Mouse (Mus musculus) neural tube, embryonic 14.5 days (tissue): ENCODE measurements around the gene Pimreg. TPM values are rescaled to one million over a fixed set of nuclear protein-coding genes. Genes with fewer than 3 reads are reported as not detected.

Experiments used
- ATAC-seq: fragments of 200-750 bp; cut with Nextera tagmentation; 2 replicates; pipeline ENCODE4 v1.8.0; 2017; ENCODE audit warnings: low read depth, mild to moderate bottlenecking, moderate TSS enrichment, moderate library complexity
- H3K27ac ChIP-seq: fragments of 300-500 bp; sonication (generic); 2 replicates; pipeline ENCODE4 v1.5.1; 2014; ENCODE audit warnings: low read depth, mild to moderate bottlenecking, control low read depth, low read length, moderate library complexity, mixed read lengths
- H3K27me3 ChIP-seq: fragments of 300-500 bp; sonication (generic); 2 replicates; pipeline ENCODE4 v1.6.1; 2014; ENCODE audit warnings: low read length; ENCODE audit not compliant: control insufficient read depth, insufficient read depth
- H3K36me3 ChIP-seq: fragments of 300-500 bp; sonication (generic); 2 replicates; pipeline ENCODE4 v1.6.1; 2014; ENCODE audit warnings: low read length, mixed read lengths; ENCODE audit not compliant: control insufficient read depth, insufficient read depth
- H3K4me1 ChIP-seq: fragments of 300-500 bp; sonication (generic); 2 replicates; pipeline ENCODE4 v1.6.1; 2014; ENCODE audit warnings: low read length; ENCODE audit not compliant: control insufficient read depth, insufficient read depth
- H3K4me2 ChIP-seq: fragments of 300-500 bp; sonication (generic); 2 replicates; pipeline ENCODE4 v1.6.1; 2014; ENCODE audit warnings: mild to moderate bottlenecking, low read depth, low read length, control low read depth
- H3K4me3 ChIP-seq: fragments of 300-500 bp; sonication (generic); 2 replicates; pipeline ENCODE4 v1.5.1; 2014; ENCODE audit warnings: low read depth, low read length, control low read depth, mixed read lengths
- H3K9ac ChIP-seq: fragments of 300-500 bp; sonication (generic); replicated peaks from 2 replicates; pipeline ENCODE4 v1.6.1; 2014; ENCODE audit warnings: low read depth, mild to moderate bottlenecking, control low read depth, low read length, mixed read lengths
- H3K9me3 ChIP-seq: fragments of 300-500 bp; sonication (generic); 2 replicates; pipeline ENCODE4 v1.6.1; 2016; ENCODE audit warnings: low read length; ENCODE audit not compliant: control insufficient read depth
- WGBS: fragments of 180-500 bp; shearing (Covaris S2); extraction: QIAGEN DNeasy Blood & Tissue Kit; methylation state at CpG from one replicate; pipeline ENCODE4 v1.1.7; 2014; 5-methylcytosine and 5-hydroxymethylcytosine counted together
- polyA plus RNA-seq: library from polyadenylated mRNA; unstranded; fragments of >200 nt; fragmentation: Nextera tagmentation; extraction: Ambion mirVana; gene quantifications from 2 replicates; pipeline ENCODE4 v1.2.1, GENCODE M21; 2014

Gene Pimreg
- polyA plus RNA-seq, 1 experiment from 2014 or later = 10.9 TPM

GRCm38 (mm10) chr11:72024193-72024781, 17.5 kb upstream of the Pimreg start:
- Histone ChIP-seq H3K4me2 (no peak overlapping the region), H3K9me3 (no peaks in the 10 kb centered on the region), H3K27ac (no peak overlapping the region), H3K27me3 (no peaks in the 10 kb centered on the region), H3K4me3 (no peak overlapping the region), H3K36me3 (no peaks in the 10 kb centered on the region), H3K4me1 (no peaks in the 10 kb centered on the region), H3K9ac (no peak overlapping the region)
- 26% methylated on average over 5 of the region's 5 CpGs for WGBS
- ATAC-seq = no peak; the same call in 1 of the 2 replicates

- 40% methylated on average over 5 of the region's 5 CpGs for WGBS
- no peak for ATAC-seq
- H3K36me3 ChIP-seq = no peaks in the 10 kb centered on the region
- H3K4me3 ChIP-seq = no peak overlapping the region
- H3K4me2 ChIP-seq = no peak overlapping the region
- H3K9ac ChIP-seq = no peak overlapping the region
- H3K27ac ChIP-seq = no peak overlapping the region
- no peaks in the 10 kb centered on the region for H3K9me3 ChIP-seq
- H3K27me3 ChIP-seq = no peaks in the 10 kb centered on the region
- H3K4me1 ChIP-seq = no peaks in the 10 kb centered on the region
These were observed 16.0 kb upstream of the Pimreg start for GRCm38 (mm10) chr11:72025843-72026242.

GRCm38 (mm10) chr11:72026516-72026915, 15.3 kb upstream of the Pimreg start:
- Histone ChIP-seq H3K9ac (no peak overlapping the region), H3K27ac (no peak overlapping the region), H3K4me1 (no peaks in the 10 kb centered on the region), H3K27me3 (no peaks in the 10 kb centered on the region), H3K4me3 (no peak overlapping the region), H3K4me2 (no peak overlapping the region), H3K36me3 (no peaks in the 10 kb centered on the region), H3K9me3 (no peaks in the 10 kb centered on the region)
- no peak for ATAC-seq
- 83% methylated on average over 9 of the region's 9 CpGs for WGBS

- Histone ChIP-seq H3K27ac (no peak overlapping the region), H3K4me3 (no peak overlapping the region), H3K36me3 (no peaks in the 10 kb centered on the region), H3K9me3 (no peaks in the 10 kb centered on the region), H3K4me2 (no peak overlapping the region), H3K9ac (no peak overlapping the region), H3K4me1 (no peaks in the 10 kb centered on the region), H3K27me3 (no peaks in the 10 kb centered on the region)
- 76% methylated on average over 9 of the region's 9 CpGs for WGBS
- ATAC-seq = no peak
These were observed 14.0 kb upstream of the Pimreg start for GRCm38 (mm10) chr11:72027836-72028235.

DNA sequence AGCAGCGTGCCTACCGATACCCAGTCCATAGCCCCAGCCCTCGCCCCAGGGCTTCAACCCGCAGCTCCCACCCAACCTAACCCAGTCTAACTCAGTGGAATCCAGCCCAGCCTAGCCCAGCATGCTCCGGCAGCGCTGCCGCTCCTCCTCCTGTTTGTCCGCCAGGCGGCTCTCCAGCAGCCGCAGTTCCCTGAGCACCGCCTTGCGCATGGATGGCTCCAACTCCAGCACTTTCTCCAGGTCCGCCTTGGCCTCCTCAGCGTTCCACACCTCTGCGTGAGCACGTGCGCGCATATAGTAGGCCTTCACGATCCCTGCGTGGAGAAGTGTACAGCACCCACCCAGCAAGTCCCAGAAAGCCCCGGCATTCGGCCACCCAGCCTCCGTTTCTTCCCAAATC, 12.7 kb upstream of the Pimreg start:
- Histone ChIP-seq H3K4me3 (no peak overlapping the region), H3K4me2 (no peak overlapping the region), H3K4me1 (no peaks in the 10 kb centered on the region), H3K27me3 (no peaks in the 10 kb centered on the region), H3K36me3 (no peaks in the 10 kb centered on the region), H3K27ac (no peak overlapping the region), H3K9ac (no peak overlapping the region), H3K9me3 (no peaks in the 10 kb centered on the region)
- 22% methylated on average over 23 of the region's 23 CpGs for WGBS
- ATAC-seq = no peak

- WGBS = 96% methylated on average over 7 of the region's 7 CpGs
- Histone ChIP-seq H3K4me3 (no peak overlapping the region), H3K27ac (no peak overlapping the region), H3K4me1 (no peaks in the 10 kb centered on the region), H3K9me3 (no peaks in the 10 kb centered on the region), H3K4me2 (no peak overlapping the region), H3K36me3 (no peaks in the 10 kb centered on the region), H3K27me3 (no peaks in the 10 kb centered on the region), H3K9ac (no peak overlapping the region)
- ATAC-seq = no peak
These were observed 10.5 kb upstream of the Pimreg start for GRCm38 (mm10) chr11:72031353-72031752.

DNA sequence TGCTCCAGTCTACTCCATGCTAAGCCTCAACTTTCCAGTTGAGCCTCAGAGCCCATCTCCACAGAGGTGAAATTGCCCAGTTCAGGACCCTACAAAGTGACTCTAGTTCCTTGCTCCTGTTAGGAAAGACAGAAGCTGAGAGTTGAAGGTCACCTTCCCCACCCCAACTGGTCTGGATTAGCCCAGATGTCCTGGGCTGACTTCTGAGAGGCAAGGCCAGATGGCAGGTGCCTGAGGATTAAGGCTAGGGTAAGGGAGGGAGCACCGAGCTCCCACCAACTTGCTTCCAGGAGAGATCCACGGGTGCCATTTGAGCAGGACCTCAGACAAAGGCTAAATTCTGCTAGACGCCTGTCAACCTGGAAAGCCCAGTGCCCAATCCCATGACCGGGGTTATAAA, 9.7 kb upstream of the Pimreg start:
- Histone ChIP-seq H3K9ac (no peak overlapping the region), H3K27me3 (no peaks in the 10 kb centered on the region), H3K9me3 (no peaks in the 10 kb centered on the region), H3K36me3 (no peaks in the 10 kb centered on the region), H3K4me2 (no peak overlapping the region), H3K4me3 (no peak overlapping the region), H3K4me1 (no peaks in the 10 kb centered on the region), H3K27ac (no peak overlapping the region)
- ATAC-seq = no peak
- WGBS = 78% methylated on average over 4 of the region's 4 CpGs

- Histone ChIP-seq H3K27ac (no peak overlapping the region), H3K9ac (no peak overlapping the region), H3K36me3 (no peaks in the 10 kb centered on the region), H3K4me2 (no peak overlapping the region), H3K27me3 (no peaks in the 10 kb centered on the region), H3K4me1 (no peaks in the 10 kb centered on the region), H3K4me3 (no peak overlapping the region), H3K9me3 (no peaks in the 10 kb centered on the region)
- no peak for ATAC-seq
- WGBS = 88% methylated on average over 3 of the region's 3 CpGs
These were observed 9.2 kb upstream of the Pimreg start for GRCm38 (mm10) chr11:72032589-72032988.

GRCm38 (mm10) chr11:72037409-72037808, 4.4 kb upstream of the Pimreg start, which contains the start of gene Aipl1:
TSS of gene Aipl1 (minus strand) at chr11:72037509.
- Histone ChIP-seq H3K27me3 (no peaks in the 10 kb centered on the region), H3K9ac (no peak within 1 kb of the TSS), H3K27ac (no peak within 1 kb of the TSS), H3K9me3 (no peaks in the 10 kb centered on the region), H3K36me3 (no peaks in the 10 kb centered on the region), H3K4me2 (no peak within 1 kb of the TSS), H3K4me1 (peaks cover 18% of the 10 kb centered on the region; the same call in 1 of the 2 replicates), H3K4me3 (no peak within 1 kb of the TSS)
- no peak for ATAC-seq
- 73% methylated on average over 4 of the region's 4 CpGs for WGBS
